Mouse (Mus musculus) hindbrain, embryonic 11.5 days (tissue): ENCODE measurements at regions not wholly inside any gene's neighbourhood (a gene's known extent, or its start where the extent isn't known, plus 50 kb on each side); places are given as distances from the start of the nearest gene placed in this dataset.

Source experiments
- ATAC-seq: fragments of 200-750 bp; cut with Nextera tagmentation; 2 replicates; pipeline ENCODE4 v1.8.0; 2017; ENCODE audit warnings: mild to moderate bottlenecking, moderate TSS enrichment, moderate library complexity; ENCODE audit not compliant: low FRiP score
- DNase-seq: peaks from one replicate; pipeline ENCODE4 v3.0.0-alpha.2; 2015; ENCODE audit warnings: low spot score
- H3K27ac ChIP-seq: fragments of 300-500 bp; sonication (generic); 2 replicates; pipeline ENCODE4 v1.5.1; 2014; ENCODE audit warnings: mild to moderate bottlenecking, low read depth, low read length
- H3K27me3 ChIP-seq: fragments of 300-500 bp; sonication (generic); 2 replicates; pipeline ENCODE4 v1.6.1; 2014; ENCODE audit warnings: mild to moderate bottlenecking, low read length, moderate library complexity, mixed read lengths; ENCODE audit not compliant: control insufficient read depth, insufficient read depth
- H3K36me3 ChIP-seq: fragments of 300-500 bp; sonication (generic); 2 replicates; pipeline ENCODE4 v1.6.1; 2014; ENCODE audit warnings: mild to moderate bottlenecking, low read length, moderate library complexity, mixed read lengths; ENCODE audit not compliant: control insufficient read depth, insufficient read depth
- H3K4me1 ChIP-seq: fragments of 300-500 bp; sonication (generic); replicated peaks from 2 replicates; pipeline ENCODE4 v1.6.1; 2014; ENCODE audit warnings: low read length, mixed read lengths; ENCODE audit not compliant: control insufficient read depth, insufficient read depth
- H3K4me2 ChIP-seq: fragments of 300-500 bp; sonication (generic); replicated peaks from 2 replicates; pipeline ENCODE4 v1.6.1; 2014; ENCODE audit warnings: mild to moderate bottlenecking, low read depth, low read length
- H3K4me3 ChIP-seq: fragments of 300-500 bp; sonication (generic); 2 replicates; pipeline ENCODE4 v1.5.1; 2014; ENCODE audit warnings: low read depth, low read length
- H3K9ac ChIP-seq: fragments of 300-500 bp; sonication (generic); 2 replicates; pipeline ENCODE4 v1.6.1; 2014; ENCODE audit warnings: low read depth, low read length
- H3K9me3 ChIP-seq: fragments of 300-500 bp; sonication (generic); 2 replicates; pipeline ENCODE4 v1.6.1; 2016; ENCODE audit warnings: low read length; ENCODE audit not compliant: control insufficient read depth
- WGBS: fragments of 180-500 bp; shearing (Covaris S2); extraction: QIAGEN DNeasy Blood & Tissue Kit; methylation state at CpG from one replicate; pipeline ENCODE4 v1.1.7; 2014; 5-methylcytosine and 5-hydroxymethylcytosine counted together

DNA sequence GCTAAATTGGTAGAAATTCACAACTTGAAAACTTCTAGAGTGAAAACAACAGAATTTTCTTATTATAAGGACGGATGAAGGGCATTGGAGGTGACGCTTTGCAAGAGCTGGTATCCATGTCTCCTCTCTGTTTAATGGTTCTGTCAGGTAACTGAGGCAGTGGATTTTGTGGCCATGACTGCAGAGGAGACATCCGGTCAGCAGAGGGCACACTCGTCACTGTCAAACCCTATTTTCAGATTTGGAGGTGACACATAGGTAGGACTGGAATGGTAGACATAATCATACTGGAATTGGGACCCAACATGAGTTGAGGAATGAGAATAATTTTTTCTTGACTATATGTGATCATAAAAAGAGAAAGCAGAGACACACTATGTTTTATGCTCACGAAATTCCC lies 98.7 kb upstream of the Zic3 start:
- Histone ChIP-seq H3K27ac (no peak overlapping the region), H3K4me2 (no peak overlapping the region), H3K9ac (no peak overlapping the region), H3K36me3 (no peaks in the 10 kb centered on the region), H3K4me1 (no peaks in the 10 kb centered on the region), H3K9me3 (no peaks in the 10 kb centered on the region), H3K4me3 (no peak overlapping the region), H3K27me3 (peaks cover 8% of the 10 kb centered on the region)
- WGBS: 28% methylated on average over 5 of the region's 5 CpGs
- DNase-seq: peak; percentile 26
- no peak for ATAC-seq

DNA sequence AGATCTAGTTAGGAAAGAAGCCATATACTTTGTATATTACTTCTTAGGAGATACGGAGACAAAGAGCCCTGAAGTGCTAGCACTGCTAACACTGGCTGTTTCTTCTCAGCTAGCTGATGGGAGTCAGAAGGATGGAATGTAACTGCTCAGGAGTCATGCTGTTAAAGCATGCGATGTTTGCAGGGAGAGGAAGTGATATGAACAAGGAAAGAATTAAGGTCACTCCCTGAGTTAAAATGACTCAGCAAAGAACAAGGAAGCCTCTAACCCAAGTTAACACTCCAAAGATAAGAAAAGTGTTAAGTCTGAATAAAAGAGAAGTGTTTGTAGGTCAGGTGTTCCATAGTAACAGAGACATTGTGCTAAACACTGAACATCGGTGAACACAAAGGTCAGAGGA lies 86.9 kb upstream of the Zic3 start:
- H3K4me2 ChIP-seq: no peak overlapping the region
- H3K9me3 ChIP-seq: no peaks in the 10 kb centered on the region
- no peaks in the 10 kb centered on the region for H3K36me3 ChIP-seq
- DNase-seq (no peak), ATAC-seq (no peak)
- WGBS: 56% methylated on average over 3 of the region's 3 CpGs
- no peak overlapping the region for H3K4me3 ChIP-seq
- no peaks in the 10 kb centered on the region for H3K27me3 ChIP-seq
- no peak overlapping the region for H3K9ac ChIP-seq
- no peak overlapping the region for H3K27ac ChIP-seq
- H3K4me1 ChIP-seq: no peaks in the 10 kb centered on the region

DNA sequence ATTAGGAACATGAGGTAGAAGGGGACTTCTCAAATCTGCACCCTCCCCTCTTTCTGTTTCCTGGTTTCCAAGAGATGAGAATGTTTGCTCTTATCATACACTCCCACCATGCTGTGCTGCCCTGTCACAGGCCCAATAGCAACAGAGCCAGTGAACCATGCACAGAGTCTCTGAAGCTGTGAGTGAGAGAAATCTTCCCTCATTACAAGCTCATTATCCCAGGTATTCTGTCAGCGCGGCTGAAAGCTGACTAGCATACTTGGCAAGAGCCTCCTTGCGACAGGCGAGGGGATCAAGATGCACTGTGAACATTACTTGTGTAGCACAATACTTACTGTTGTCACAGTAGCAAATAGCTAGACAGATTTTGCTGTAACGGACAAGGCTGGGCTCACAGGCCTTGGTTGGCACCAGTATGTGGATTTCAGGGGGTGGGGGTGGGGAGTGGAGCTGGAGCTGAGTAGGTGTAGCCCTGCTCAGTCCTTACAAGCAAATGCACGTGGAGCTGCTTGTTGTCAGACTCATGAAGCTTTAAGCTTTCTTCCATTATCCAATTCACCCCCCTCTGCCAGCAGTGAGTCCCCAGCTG lies 84.2 kb upstream of the Zic3 start:
- Histone ChIP-seq H3K9ac (no peak overlapping the region), H3K27ac (no peak overlapping the region), H3K9me3 (no peaks in the 10 kb centered on the region), H3K4me1 (no peaks in the 10 kb centered on the region), H3K4me3 (no peak overlapping the region), H3K36me3 (no peaks in the 10 kb centered on the region), H3K4me2 (no peak overlapping the region), H3K27me3 (no peaks in the 10 kb centered on the region)
- WGBS: 42% methylated on average over 6 of the region's 6 CpGs
- DNase-seq: no peak
- ATAC-seq: no peak

DNA sequence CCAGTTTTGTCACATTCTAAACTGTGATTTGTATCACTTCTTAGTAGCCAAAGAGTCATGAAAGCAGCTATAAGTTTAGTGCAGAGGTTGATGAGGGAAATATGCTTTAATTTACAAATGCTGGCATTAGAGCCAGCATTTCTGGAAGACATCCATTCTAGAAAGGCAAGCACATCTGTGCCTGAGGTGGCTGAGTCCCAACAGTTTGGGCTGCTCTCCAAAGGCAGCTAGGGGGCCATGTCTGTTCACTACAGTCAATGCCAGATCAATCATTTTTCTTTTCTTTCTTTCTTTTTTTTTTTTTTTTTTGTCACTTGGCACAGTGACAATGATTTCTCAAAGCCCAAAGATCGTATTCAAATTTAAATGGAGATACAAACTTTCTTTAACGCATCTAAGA lies 71.6 kb upstream of the Zic3 start:
- H3K27me3 ChIP-seq: no peaks in the 10 kb centered on the region
- H3K9me3 ChIP-seq: no peaks in the 10 kb centered on the region
- H3K4me1 ChIP-seq: no peaks in the 10 kb centered on the region
- no peaks in the 10 kb centered on the region for H3K36me3 ChIP-seq
- no peak overlapping the region for H3K4me3 ChIP-seq
- no peak overlapping the region for H3K4me2 ChIP-seq
- no peak overlapping the region for H3K9ac ChIP-seq
- H3K27ac ChIP-seq: no peak overlapping the region
- 46% methylated on average over 2 of the region's 2 CpGs for WGBS
- no peak for DNase-seq
- ATAC-seq: no peak

DNA sequence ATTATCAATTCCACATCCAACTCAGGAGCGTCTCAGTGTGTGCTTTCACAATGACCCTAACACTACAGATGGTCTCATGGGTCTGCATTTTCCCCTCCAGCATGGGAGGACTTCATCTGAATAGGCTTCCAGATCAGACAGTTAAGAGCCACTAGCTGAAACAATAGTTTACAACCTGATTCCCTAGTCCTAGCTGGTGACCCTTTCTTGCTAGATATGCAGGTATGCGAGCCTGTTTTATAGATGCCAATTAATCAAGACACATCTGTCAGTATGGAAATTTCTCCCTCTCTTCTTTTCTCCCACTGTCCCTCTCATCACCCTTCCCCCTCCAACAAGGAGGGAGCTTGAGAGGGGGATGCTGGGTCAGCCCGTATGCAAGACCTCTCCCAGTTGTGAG lies 71.2 kb upstream of the Zic3 start:
- ATAC-seq (no peak), DNase-seq (no peak)
- 42% methylated on average over 3 of the region's 3 CpGs for WGBS

DNA sequence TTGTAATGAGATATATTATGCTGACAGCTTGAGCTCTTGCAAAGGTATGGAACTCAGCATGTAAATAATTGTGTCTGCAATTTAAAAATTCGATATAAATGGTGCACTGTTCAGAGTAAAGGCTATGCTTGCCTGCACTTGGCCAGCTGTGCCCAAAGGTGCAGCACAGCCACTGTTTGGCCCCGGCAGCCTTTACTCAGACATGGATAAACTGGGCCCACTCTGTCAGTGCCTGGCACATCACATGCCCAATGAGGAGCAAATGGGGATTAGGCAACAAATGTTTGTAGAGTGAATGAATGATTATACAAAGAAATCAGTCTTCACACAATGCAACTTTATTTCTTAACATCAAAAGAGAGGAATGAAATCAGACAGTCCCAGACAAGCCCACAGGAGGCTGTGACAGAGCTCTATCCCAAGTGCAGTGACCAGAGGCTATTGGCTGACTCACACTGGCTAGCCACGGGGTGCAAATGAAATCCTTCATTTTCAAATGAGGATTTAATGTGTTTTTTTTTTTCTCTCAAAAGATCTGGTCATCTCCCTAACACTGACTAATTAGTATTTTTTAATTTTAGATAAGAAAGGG lies 67.8 kb upstream of the Zic3 start:
- 48% methylated on average over 3 of the region's 3 CpGs for WGBS

More for the DNA sequence above, 71.2 kb upstream of the Zic3 start:
- H3K4me3 ChIP-seq: no peak overlapping the region
- no peaks in the 10 kb centered on the region for H3K36me3 ChIP-seq
- no peak overlapping the region for H3K4me2 ChIP-seq
- H3K9ac ChIP-seq: no peak overlapping the region
- H3K27me3 ChIP-seq: no peaks in the 10 kb centered on the region
- no peaks in the 10 kb centered on the region for H3K4me1 ChIP-seq
- no peaks in the 10 kb centered on the region for H3K9me3 ChIP-seq
- no peak overlapping the region for H3K27ac ChIP-seq

More for the DNA sequence above, 67.8 kb upstream of the Zic3 start:
- Histone ChIP-seq H3K4me2 (no peak overlapping the region), H3K27me3 (no peaks in the 10 kb centered on the region), H3K9me3 (no peaks in the 10 kb centered on the region), H3K4me1 (no peaks in the 10 kb centered on the region), H3K9ac (no peak overlapping the region), H3K36me3 (no peaks in the 10 kb centered on the region), H3K27ac (no peak overlapping the region), H3K4me3 (no peak overlapping the region)
- DNase-seq (no peak), ATAC-seq (no peak)
